Mouse (Mus musculus): ENCODE data around the gene Ppil2.

Gene Ppil2

DNA sequence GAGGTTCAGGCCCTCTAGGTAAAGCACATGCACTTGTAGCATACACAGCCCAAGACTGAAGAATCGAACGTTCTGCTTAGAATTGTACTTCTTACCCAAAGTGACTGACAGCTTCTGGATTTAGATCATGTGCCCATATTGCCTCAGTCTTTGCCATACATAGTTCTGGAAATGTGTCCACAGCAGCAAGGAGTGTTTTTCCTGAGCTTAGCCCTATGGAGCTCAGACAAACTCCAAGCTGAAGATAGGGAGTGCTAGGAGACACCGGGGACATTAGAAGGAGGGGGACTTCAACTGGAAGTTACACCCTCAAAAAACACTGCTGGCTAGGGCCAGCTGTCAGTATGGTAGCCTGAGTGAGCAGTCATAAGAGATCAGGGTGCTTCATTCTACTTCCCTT is 70.3 kb downstream of the Ppil2 start:
- DNase-seq (ENCODE audit: low spot score in 2 of 2), result no peak

Measured in spleen, postnatal 4 days (tissue).